Mouse (Mus musculus): ENCODE measurements around the gene Naalad2.
A peak's percentile ranks its signal among the peaks of the same experiment; 100 is the strongest.
"Not testable (repeated sequence)": the region's sequence is repeated elsewhere in the genome, so short reads cannot be mapped to it uniquely, and the experiment has no call there.

Gene Naalad2

DNA sequence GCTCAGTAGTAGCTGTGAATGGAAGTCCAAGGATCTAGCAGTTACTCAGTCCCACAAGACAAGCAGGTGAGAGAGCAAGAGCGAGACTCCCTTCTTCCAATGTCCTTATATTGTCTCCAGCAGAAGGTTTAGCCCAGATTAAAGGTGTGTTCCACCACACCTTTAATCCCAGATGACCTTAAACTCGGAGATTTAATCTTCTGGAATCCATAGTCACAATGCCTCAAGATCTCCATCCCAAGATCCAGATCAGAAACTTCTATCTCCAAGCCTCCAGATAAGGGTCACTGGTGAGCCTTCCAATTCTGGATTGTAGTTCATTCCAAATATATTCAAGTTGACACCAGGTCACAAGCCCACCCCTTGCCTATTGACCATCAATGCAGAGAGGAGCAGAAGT lies at the start of gene Naalad2:
TSS of gene Naalad2 (minus strand) at position 101 of the 400 bp plus-strand sequence.
- DNase-seq (ENCODE audit: low spot score) = not testable (repeated sequence)

DNA sequence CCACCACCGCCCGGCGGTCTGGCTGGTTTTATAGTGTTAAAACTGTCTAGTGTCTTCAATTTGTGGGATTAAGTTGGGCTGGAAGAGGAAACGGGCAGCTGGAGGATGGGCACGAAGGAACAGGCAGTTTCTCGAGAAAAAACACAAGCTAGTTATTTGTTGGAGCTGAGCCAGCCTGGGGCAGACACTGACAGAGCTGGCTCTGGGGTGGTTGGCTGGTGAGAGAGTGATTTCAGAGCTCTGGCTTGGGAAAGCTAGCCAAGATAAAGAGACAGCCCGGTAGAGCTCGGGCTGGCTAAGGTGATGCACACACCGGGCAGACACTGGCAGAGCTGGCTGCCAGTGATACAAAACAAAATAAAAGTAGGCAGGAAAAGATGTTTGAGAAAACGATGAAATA lies 28.9 kb upstream of the Naalad2 start:
- DNase-seq (ENCODE audit: low spot score) = peak; percentile 14

DNA sequence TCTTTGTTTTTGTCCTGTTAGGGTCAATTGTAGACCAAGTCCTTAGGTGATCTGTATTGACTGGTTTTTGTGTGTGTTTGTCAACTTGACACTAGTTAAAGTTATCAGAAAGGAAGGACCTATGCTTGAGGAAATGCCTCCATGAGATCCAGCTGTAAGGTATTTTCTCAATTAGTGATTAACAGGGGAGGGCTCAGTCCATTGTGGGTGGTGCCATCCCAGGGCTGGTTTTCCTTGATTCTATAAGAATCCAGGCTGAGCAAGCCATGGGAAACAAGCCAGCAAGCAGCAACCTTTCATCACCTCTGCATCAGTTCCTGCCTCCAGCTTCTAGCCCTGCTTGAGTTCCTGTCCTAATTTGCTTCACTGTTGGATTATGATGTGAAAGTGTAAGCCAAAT lies 27.6 kb upstream of the Naalad2 start, which contains the start of gene Mbd3l2:
TSS of gene Mbd3l2 (plus strand) at position 301 of the 400 bp plus-strand sequence.
- DNase-seq (ENCODE audit: low spot score) = no peak

- DNase-seq (ENCODE audit: low spot score) = not testable (repeated sequence)
Measured at GRCm38 (mm10) chr9:18412371-18412770, 9.6 kb upstream of the Naalad2 start.

- DNase-seq (ENCODE audit: low spot score) = no peak
Measured at GRCm38 (mm10) chr9:18404118-18404517, 1.3 kb upstream of the Naalad2 start, which contains the start of gene Ubtfl1. TSS of gene Ubtfl1 (plus strand) at chr9:18404418.

DNA sequence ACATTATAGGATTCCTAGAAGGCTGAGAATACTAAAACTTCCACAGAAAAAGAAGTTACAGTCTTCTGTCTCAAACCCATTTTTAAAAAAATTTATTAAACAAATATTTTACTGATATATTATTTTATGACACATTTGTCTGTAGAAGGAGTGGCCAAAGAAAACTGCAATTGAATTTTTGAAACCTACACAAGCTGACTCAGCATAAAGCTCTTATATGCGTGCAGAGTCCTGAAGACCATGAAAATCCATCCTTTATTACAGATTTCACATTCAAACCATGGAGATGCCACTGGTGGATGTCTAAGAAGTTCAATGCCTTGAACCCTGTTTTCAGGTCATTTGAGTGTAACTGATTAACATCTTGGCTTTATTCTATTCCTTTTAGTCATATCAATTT lies 3.2 kb downstream of the Naalad2 start:
- no peak for DNase-seq (ENCODE audit: low spot score)

GRCm38 (mm10) chr9:18385782-18386181 lies 17.0 kb downstream of the Naalad2 start:
- peak; percentile 35 for DNase-seq (ENCODE audit: low spot score)

GRCm38 (mm10) chr9:18373026-18373425 lies 29.8 kb downstream of the Naalad2 start:
- not testable (repeated sequence) for DNase-seq (ENCODE audit: low spot score)

- DNase-seq (ENCODE audit: low spot score) = no peak
Measured at GRCm38 (mm10) chr9:18319990-18320389, 82.8 kb downstream of the Naalad2 start.

- no peak for DNase-seq (ENCODE audit: low spot score)
Measured at GRCm38 (mm10) chr9:18298301-18298700, 104.5 kb downstream of the Naalad2 start.

DNA sequence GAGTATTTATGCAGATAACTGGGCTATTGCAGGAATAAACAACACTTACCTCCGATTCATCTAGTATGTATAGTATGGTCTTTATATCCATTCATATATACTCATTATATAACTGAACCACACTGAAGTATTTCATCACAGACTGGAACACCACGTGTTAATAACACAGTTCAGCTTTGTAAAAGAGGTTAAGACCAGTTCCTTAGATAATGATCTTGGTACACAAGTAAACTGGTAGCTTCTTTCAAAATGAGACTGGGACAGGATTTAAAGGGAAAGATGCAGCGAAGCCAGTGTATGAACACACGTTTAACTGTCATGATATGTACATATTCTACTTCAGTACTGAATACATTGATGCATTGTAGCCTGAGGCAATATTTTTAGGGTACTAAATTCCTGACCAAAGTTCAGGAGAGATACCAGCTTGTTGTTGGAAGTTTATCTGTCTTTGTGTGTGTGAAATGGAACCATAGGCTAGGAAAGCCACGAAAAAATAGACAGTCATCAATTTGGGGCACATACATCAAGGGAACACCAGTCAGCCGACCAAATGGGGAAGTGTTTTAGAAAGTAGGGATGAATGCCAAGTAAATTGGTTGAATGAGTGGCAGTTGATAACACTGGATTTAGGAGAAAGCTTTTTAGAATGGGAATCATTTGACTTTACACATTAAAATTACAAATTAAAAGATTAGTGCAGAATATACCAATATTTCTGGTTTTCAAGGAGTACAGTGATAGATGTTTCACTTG lies 109.6 kb downstream of the Naalad2 start:
- no peak for DNase-seq (ENCODE audit: low spot score)

DNA sequence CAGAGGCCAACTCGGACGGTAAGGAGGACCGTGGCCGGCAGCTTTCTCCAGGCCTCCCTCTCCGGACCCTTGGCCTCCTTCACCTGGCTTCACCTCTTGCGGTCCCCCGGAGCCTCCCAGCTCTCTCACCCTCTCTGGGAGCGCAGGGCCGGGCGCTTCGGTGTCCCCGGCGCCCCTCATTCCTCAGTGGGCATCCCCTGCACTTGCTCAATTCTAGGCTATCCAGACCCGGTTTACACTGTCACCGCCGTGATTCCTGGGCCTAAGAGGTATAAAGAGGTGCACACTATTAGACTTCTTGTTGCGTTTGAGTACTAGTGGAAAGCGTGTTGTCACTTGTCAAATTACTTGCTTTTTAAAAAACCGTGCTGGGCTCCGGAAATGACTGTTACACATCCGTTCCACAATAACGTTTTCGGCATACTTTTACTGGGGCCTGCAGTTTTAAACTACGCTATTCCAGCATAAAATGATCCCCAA lies 110.3 kb downstream of the Naalad2 start:
- DNase-seq (ENCODE audit: low spot score) = no peak

DNA sequence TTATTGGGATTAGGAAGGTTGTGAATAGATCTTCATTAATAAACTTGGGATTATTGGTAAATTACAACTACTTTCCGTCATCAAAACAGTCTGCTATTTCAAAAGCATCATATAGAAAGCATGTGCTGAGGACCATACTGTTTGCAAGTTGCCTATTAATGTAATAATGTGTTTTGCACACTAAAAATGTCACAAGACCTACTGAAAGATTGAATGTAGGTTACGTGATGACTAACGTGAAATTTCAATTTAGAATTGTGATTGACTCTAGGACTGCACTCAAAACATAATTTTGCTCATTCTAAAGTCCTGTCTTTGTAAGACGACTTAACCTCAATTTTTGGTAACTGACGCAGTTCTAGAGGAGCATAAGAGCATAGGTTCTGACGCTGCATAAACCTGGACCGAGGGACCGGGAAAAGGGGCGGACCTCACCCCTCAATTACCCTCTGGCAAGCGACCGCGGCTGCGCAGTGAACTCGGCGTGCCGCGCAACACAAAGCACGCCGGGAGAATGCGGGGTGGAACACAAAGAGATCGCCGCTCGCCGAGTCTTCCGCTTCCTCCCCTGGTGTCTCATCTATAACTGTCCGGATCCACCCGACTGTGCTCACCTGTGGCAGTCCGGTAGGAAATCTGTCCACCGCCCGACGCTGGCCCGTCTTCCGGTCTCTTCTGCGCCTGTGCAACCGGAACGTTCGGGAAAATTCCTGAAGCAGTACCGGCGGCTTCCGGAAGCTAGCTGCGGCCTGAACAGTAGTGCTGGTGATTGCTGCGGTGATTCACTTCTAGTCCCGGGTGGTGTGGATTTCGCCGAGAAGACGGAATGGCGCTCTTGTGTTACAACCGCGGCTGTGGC lies 111.0 kb downstream of the Naalad2 start, which contains the start of gene Chordc1:
TSS of gene Chordc1 (plus strand) at position 555 of the 859 bp plus-strand sequence.
- DNase-seq (ENCODE audit: low spot score) = peak; percentile 92

DNA sequence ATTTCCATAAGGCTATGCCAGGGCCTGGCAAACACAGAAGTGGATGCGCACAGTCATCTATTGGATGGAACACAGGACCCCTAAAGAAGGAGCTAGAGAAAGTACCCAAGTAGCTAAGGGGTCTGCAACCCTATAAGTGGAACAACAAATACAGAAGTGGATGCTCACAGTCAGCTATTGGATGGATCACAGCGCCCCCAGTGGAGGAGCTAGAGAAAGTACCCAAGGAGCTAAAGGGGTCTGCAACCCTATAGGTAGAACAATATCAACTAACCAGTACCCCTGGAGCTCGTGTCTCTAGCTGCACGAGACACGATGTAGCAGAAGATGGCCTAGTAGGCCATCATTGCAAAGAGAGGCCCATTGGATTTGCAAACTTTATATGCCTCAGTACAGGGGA lies 124.1 kb downstream of the Naalad2 start:
- not testable (repeated sequence) for DNase-seq (ENCODE audit: low spot score)

GRCm38 (mm10) chr9:18277497-18277896 lies 125.3 kb downstream of the Naalad2 start:
- no peak for DNase-seq (ENCODE audit: low spot score)

DNA sequence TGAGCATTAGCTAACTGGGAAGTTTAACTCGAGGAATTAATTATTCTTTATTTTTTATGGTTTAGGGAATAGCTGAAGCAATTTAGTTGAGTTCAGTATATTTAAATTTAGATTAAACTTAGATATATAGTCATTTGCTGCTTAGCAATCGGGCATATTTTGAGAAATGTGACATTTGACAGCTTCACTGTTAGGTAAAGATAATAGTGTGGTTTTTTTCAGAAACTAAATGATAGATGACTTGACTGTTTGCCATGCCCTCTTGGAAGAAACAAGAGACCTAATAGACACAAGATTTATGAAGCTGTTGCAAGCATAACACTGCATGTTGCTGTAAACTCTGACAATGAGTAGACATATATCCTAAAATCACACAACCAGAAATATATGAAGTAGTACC lies 126.0 kb downstream of the Naalad2 start:
- no peak for DNase-seq (ENCODE audit: low spot score)

DNA sequence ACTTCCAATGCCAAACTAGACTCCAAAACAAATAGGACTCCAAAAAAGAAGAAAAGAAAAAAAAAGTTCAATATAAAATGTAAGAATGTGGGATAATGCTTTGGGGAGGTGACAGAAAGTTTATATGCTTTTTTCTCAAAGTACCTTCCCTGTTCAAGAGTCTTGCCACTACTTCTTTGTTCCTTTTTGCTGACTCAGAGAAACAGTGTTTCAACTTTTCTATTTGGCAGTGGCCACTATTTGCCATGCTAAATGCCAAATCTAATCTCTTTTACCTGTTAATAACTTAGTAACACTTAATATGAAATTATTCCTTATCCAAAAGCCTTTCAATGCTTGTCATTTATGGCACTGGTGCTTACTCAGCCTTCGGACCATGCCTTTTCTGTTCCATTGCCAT lies 126.9 kb downstream of the Naalad2 start:
- DNase-seq (ENCODE audit: low spot score) = no peak

Measured in ovary, postnatal 36 days (tissue).